Mouse (Mus musculus): ENCODE data around the gene Tsen15. TPM values are rescaled to one million over a fixed set of nuclear protein-coding genes. Genes with fewer than 3 reads are reported as not detected.

Gene Tsen15
- 71.0 and 84.1 TPM in 2 replicates for polyA plus RNA-seq (2014; fragmentation: Nextera tagmentation; extraction: Ambion mirVana)

- no peaks in the 10 kb centered on the region for H3K27me3 ChIP-seq (replicated peaks; ENCODE audit: control insufficient read depth, insufficient read depth, low read length)
- 0 out of 2 replicates have a peak, but pooled peaks cover 16% of the 10 kb centered on the region for H3K36me3 ChIP-seq (ENCODE audit: control insufficient read depth, insufficient read depth, low read length)
- whole genome bisulfite sequencing, result 0% methylated on average over 26 of the region's 57 CpGs
- peak within 1 kb of the TSS; percentile 57 for H3K4me2 ChIP-seq (ENCODE audit: low read depth, low read length)
- no peaks in the 10 kb centered on the region; the same call in 1 of the 2 replicates for H3K4me1 ChIP-seq (ENCODE audit: control insufficient read depth, insufficient read depth, low read length)
- peak within 1 kb of the TSS; percentile 90 for H3K4me3 ChIP-seq (ENCODE audit: low read depth, low read length)
- H3K27ac ChIP-seq (replicated peaks; ENCODE audit: low read depth, low read length), result no peak within 1 kb of the TSS
- H3K9me3 ChIP-seq (ENCODE audit: control insufficient read depth, low read length), result no peaks in the 10 kb centered on the region
- ATAC-seq (ENCODE audit: low read depth), result peak; percentile 98
- peak; percentile 88 for DNase-seq (ENCODE audit: low spot score)
- H3K9ac ChIP-seq (ENCODE audit: low read depth, low read length), result peak within 1 kb of the TSS; percentile 85
Measured at GRCm38 (mm10) chr1:152386188-152386835, at the start of gene Tsen15. Gene Tsen15, minus strand, starts transcription at chr1:152386688.

GRCm38 (mm10) chr1:152434166-152434565, 47.7 kb upstream of the Tsen15 start:
- DNase-seq (ENCODE audit: low spot score) (no peak), ATAC-seq (ENCODE audit: low read depth) (no peak)
- Histone ChIP-seq H3K9me3 (ENCODE audit: control insufficient read depth, low read length) (no peaks in the 10 kb centered on the region), H3K27ac (replicated peaks; ENCODE audit: low read depth, low read length) (no peak overlapping the region), H3K4me1 (ENCODE audit: control insufficient read depth, insufficient read depth, low read length) (no peaks in the 10 kb centered on the region), H3K27me3 (replicated peaks; ENCODE audit: control insufficient read depth, insufficient read depth, low read length) (no peaks in the 10 kb centered on the region), H3K9ac (ENCODE audit: low read depth, low read length) (no peak overlapping the region), H3K4me2 (ENCODE audit: low read depth, low read length) (no peak overlapping the region), H3K36me3 (ENCODE audit: control insufficient read depth, insufficient read depth, low read length) (no peaks in the 10 kb centered on the region), H3K4me3 (ENCODE audit: low read depth, low read length) (no peak overlapping the region)
- 68% methylated on average over 4 of the region's 4 CpGs for WGBS

- Histone ChIP-seq H3K4me3 (ENCODE audit: low read depth, low read length) (no peak overlapping the region), H3K27me3 (replicated peaks; ENCODE audit: control insufficient read depth, insufficient read depth, low read length) (no peaks in the 10 kb centered on the region), H3K4me1 (ENCODE audit: control insufficient read depth, insufficient read depth, low read length) (no peaks in the 10 kb centered on the region; the same call in 1 of the 2 replicates), H3K4me2 (ENCODE audit: low read depth, low read length) (no peak overlapping the region), H3K27ac (replicated peaks; ENCODE audit: low read depth, low read length) (no peak overlapping the region), H3K9ac (ENCODE audit: low read depth, low read length) (no peak overlapping the region), H3K36me3 (ENCODE audit: control insufficient read depth, insufficient read depth, low read length) (no peaks in the 10 kb centered on the region), H3K9me3 (ENCODE audit: control insufficient read depth, low read length) (no peaks in the 10 kb centered on the region)
- DNase-seq (ENCODE audit: low spot score) (no peak), ATAC-seq (ENCODE audit: low read depth) (no peak)
- 88% methylated on average over 7 of the region's 7 CpGs for WGBS
Measured at GRCm38 (mm10) chr1:152429805-152430204, 43.3 kb upstream of the Tsen15 start.

- WGBS, result 75% methylated on average over 12 of the region's 12 CpGs
- Histone ChIP-seq H3K4me1 (ENCODE audit: control insufficient read depth, insufficient read depth, low read length) (no peaks in the 10 kb centered on the region; the same call in 1 of the 2 replicates), H3K4me3 (ENCODE audit: low read depth, low read length) (no peak overlapping the region), H3K27me3 (replicated peaks; ENCODE audit: control insufficient read depth, insufficient read depth, low read length) (no peaks in the 10 kb centered on the region), H3K4me2 (ENCODE audit: low read depth, low read length) (no peak overlapping the region), H3K9ac (ENCODE audit: low read depth, low read length) (no peak overlapping the region), H3K36me3 (ENCODE audit: control insufficient read depth, insufficient read depth, low read length) (no peaks in the 10 kb centered on the region), H3K27ac (replicated peaks; ENCODE audit: low read depth, low read length) (no peak overlapping the region), H3K9me3 (ENCODE audit: control insufficient read depth, low read length) (no peaks in the 10 kb centered on the region)
- DNase-seq (ENCODE audit: low spot score), result no peak
- no peak for ATAC-seq (ENCODE audit: low read depth)
Measured at GRCm38 (mm10) chr1:152427912-152428581, 41.6 kb upstream of the Tsen15 start.

GRCm38 (mm10) chr1:152423052-152423451, 36.6 kb upstream of the Tsen15 start:
- DNase-seq (ENCODE audit: low spot score), result no peak
- Histone ChIP-seq H3K36me3 (ENCODE audit: control insufficient read depth, insufficient read depth, low read length) (no peaks in the 10 kb centered on the region), H3K4me1 (ENCODE audit: control insufficient read depth, insufficient read depth, low read length) (no peaks in the 10 kb centered on the region; the same call in 1 of the 2 replicates), H3K9ac (ENCODE audit: low read depth, low read length) (no peak overlapping the region), H3K4me2 (ENCODE audit: low read depth, low read length) (no peak overlapping the region), H3K27ac (replicated peaks; ENCODE audit: low read depth, low read length) (no peak overlapping the region), H3K4me3 (ENCODE audit: low read depth, low read length) (no peak overlapping the region), H3K27me3 (replicated peaks; ENCODE audit: control insufficient read depth, insufficient read depth, low read length) (no peaks in the 10 kb centered on the region), H3K9me3 (ENCODE audit: control insufficient read depth, low read length) (no peaks in the 10 kb centered on the region)
- ATAC-seq (ENCODE audit: low read depth), result no peak; the same call in 1 of the 2 replicates
- WGBS, result 69% methylated on average over 3 of the region's 3 CpGs

GRCm38 (mm10) chr1:152422295-152422694, 35.8 kb upstream of the Tsen15 start:
- no peak overlapping the region for H3K4me3 ChIP-seq (ENCODE audit: low read depth, low read length)
- 57% methylated on average over 3 of the region's 3 CpGs for WGBS
- no peaks in the 10 kb centered on the region for H3K27me3 ChIP-seq (replicated peaks; ENCODE audit: control insufficient read depth, insufficient read depth, low read length)
- H3K4me1 ChIP-seq (ENCODE audit: control insufficient read depth, insufficient read depth, low read length), result no peaks in the 10 kb centered on the region; the same call in 1 of the 2 replicates
- H3K9ac ChIP-seq (ENCODE audit: low read depth, low read length), result no peak overlapping the region
- H3K4me2 ChIP-seq (ENCODE audit: low read depth, low read length), result no peak overlapping the region
- no peaks in the 10 kb centered on the region for H3K36me3 ChIP-seq (ENCODE audit: control insufficient read depth, insufficient read depth, low read length)
- ATAC-seq (ENCODE audit: low read depth) (no peak), DNase-seq (ENCODE audit: low spot score) (no peak)
- no peaks in the 10 kb centered on the region for H3K9me3 ChIP-seq (ENCODE audit: control insufficient read depth, low read length)
- H3K27ac ChIP-seq (replicated peaks; ENCODE audit: low read depth, low read length), result no peak overlapping the region

- peak; percentile 55 for DNase-seq (ENCODE audit: low spot score)
- Histone ChIP-seq H3K27me3 (replicated peaks; ENCODE audit: control insufficient read depth, insufficient read depth, low read length) (no peaks in the 10 kb centered on the region), H3K4me3 (ENCODE audit: low read depth, low read length) (no peak overlapping the region), H3K36me3 (ENCODE audit: control insufficient read depth, insufficient read depth, low read length) (no peaks in the 10 kb centered on the region), H3K4me1 (ENCODE audit: control insufficient read depth, insufficient read depth, low read length) (peaks cover 11% of the 10 kb centered on the region), H3K27ac (replicated peaks; ENCODE audit: low read depth, low read length) (no peak overlapping the region), H3K4me2 (ENCODE audit: low read depth, low read length) (no peak overlapping the region), H3K9ac (ENCODE audit: low read depth, low read length) (no peak overlapping the region), H3K9me3 (ENCODE audit: control insufficient read depth, low read length) (peaks cover 5% of the 10 kb centered on the region)
- 16% methylated on average over 5 of the region's 5 CpGs for WGBS
- peak; percentile 55; the same call in 1 of the 2 replicates for ATAC-seq (ENCODE audit: low read depth)
Measured at GRCm38 (mm10) chr1:152417602-152418001, 31.1 kb upstream of the Tsen15 start.

- peaks cover 10% of the 10 kb centered on the region for H3K9me3 ChIP-seq (ENCODE audit: control insufficient read depth, low read length)
- no peak overlapping the region for H3K4me2 ChIP-seq (ENCODE audit: low read depth, low read length)
- DNase-seq (ENCODE audit: low spot score) (no peak), ATAC-seq (ENCODE audit: low read depth) (no peak)
- H3K4me3 ChIP-seq (ENCODE audit: low read depth, low read length), result no peak overlapping the region
- WGBS, result 80% methylated on average over 13 of the region's 13 CpGs
- H3K9ac ChIP-seq (ENCODE audit: low read depth, low read length), result no peak overlapping the region
- no peaks in the 10 kb centered on the region for H3K27me3 ChIP-seq (replicated peaks; ENCODE audit: control insufficient read depth, insufficient read depth, low read length)
- H3K36me3 ChIP-seq (ENCODE audit: control insufficient read depth, insufficient read depth, low read length), result no peaks in the 10 kb centered on the region
- peaks cover 11% of the 10 kb centered on the region for H3K4me1 ChIP-seq (ENCODE audit: control insufficient read depth, insufficient read depth, low read length)
- no peak overlapping the region for H3K27ac ChIP-seq (replicated peaks; ENCODE audit: low read depth, low read length)
Measured at GRCm38 (mm10) chr1:152416306-152416904, 29.9 kb upstream of the Tsen15 start.

Data from embryonic facial prominence, embryonic 14.5 days (tissue).